Mouse (Mus musculus) neural tube, embryonic 10.5 days (tissue): Measurements from ENCODE around the gene Gprc5d.

Experiments used
- DNase-seq: peaks from one replicate; pipeline ENCODE4 v3.0.0-alpha.2; 2017; ENCODE audit warnings: low spot score; ENCODE audit errors: extremely low spot score

Gene Gprc5d

DNA sequence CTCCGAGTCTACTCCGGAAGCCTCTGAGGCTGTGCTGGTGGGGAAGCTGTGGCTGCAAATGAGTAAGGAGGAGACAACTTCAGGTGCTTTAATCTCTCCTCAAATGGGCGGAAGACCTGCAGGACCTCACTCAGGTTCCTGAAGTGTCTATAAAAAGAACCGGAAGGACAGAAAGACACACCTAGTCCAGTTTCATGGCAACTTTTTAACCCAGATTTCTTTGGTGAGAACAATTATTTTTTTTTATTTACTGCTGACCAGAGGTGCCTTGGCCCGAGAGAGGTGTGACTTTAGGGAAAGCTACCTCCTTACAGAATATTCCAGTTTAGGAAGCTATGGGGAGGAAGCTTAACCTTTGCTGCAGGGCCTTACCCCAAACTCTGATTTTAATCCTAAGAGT, at the start of gene Gprc5d:
Gprc5d (minus strand) TSS at position 101 of the 400 bp plus-strand sequence.
- no peak for DNase-seq

DNA sequence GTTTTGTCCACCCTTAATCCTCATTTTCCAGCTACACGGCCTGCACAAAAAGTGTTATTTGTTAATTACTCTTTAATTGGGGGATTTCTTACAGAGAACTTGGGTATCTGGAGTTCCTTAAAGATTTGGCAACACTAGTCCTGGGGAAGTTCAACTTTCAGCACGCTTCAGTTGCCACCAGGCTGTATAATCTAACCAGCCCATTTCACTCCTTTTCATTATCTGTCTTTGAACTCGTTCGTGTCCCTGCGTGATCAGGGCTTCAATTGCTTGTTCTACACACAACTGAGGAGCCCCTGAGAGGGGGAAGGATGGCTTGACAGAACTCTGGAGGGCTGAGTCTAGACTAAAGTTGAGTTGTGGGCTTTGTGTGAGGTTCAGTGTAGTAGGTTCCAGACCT, 48.6 kb upstream of the Gprc5d start:
- DNase-seq = no peak

DNA sequence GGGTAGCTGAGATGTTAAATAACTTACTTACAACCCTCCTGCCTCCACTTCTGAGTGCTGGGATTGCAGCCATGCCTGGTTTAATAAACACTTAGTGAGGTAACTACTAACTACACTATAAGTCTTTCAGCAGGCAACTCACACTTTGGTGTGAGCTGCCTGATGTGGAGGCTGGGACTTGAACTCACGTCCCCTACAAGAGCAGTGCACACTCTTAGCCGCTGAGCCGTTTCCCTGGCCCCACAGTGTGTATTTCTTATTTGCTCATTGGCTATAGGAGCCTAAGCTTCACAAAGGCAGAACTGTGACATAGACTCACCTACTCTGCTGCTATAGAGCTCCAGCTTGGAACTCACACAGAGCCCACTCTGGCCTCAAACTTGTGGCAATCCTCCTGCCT, 48.2 kb upstream of the Gprc5d start:
- no peak for DNase-seq

DNA sequence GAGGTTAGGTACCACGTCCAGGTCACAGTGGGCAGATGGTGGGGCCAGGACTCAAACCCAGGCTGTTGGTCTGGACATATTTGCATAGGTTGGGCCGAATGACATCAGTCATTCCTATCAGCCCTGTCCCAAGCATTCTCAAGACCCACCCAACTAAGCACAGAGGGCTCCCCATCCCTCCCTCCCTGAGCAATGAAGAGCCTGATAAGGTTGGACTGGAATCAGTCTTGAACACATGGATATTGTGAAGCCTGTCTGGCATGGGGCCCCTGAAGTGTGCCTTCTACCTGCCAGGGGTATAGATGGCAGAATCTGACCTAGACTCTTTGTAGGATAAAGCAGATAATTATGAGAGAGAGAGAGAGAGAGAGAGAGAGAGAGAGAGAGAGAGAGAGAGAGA, 47.6 kb upstream of the Gprc5d start:
- DNase-seq = no peak

DNA sequence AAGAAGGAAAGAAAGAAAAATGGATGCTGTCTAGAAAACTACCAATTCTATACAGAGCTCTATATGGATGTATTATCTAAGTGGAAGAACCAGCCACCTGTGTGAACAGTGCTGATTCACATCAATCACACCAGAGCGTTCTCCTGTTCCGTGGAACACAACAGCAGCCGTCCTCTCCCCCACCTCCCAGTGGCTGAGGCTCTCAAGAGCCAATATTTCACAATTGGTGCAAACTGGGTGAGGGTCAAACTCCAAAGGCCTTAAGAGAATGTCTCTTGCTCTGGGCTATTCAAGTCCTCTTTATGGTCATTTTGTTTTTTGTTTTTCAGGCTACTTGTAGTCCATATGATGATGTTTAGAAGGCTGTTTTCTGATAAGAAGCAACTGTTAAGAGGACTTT, 47.1 kb upstream of the Gprc5d start:
- DNase-seq = no peak

DNA sequence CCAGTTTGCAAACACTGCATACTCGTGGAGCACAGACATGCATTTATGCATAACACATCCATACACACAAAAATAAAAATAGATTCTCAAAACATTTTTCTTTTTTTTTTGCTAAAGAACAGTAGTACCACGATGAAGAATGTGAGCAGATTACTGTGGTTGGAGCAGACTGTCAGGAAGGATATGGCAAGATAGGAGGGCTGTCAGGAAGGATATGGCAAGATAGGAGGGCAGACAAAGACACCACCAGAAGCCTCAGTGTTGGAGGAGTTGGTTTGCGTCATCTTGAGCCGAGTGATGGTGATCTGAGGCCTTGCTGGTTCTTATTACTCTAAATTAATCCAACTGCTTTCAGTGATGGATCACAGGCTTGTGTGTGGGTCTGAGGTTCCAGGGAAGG, 44.8 kb upstream of the Gprc5d start:
- no peak for DNase-seq

DNA sequence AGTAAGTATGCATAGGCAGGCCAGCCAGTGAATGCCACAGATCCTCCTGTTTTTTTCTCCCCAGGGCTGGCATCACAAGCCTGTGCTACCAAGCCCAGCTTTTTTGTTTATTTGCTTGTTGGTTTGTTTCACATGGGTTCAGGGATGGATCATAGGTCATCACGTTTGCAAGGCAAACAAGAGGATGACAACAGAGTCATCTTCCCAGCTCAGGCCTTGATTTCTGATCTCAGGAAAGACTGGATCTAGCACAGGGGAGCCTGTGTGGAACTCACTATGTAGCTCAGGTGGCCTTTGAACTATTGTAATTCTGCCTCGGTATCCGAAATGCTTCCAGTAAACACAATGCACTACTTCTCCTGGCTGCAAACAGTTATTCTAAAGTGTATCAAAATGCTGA, 44.2 kb upstream of the Gprc5d start:
- DNase-seq = no peak

DNA sequence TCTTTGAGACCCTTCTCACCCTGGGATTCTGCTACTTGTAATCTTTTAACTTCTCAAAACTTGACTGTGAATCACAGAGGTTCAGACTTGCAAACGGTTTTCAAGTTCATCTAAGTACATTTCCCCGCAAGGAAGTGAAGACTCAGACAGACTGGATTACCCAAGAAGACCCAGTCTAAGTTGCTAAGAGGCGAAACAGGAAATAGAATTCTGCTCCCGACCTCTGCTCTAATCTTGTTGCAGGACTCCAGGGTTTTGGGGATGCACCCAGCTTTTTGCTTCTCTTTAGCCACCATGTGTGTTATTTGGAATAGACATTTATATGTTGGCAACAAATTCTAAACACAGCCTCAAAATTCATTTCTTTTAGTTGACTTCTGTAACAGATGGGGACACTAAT, 43.3 kb upstream of the Gprc5d start:
- DNase-seq = no peak

DNA sequence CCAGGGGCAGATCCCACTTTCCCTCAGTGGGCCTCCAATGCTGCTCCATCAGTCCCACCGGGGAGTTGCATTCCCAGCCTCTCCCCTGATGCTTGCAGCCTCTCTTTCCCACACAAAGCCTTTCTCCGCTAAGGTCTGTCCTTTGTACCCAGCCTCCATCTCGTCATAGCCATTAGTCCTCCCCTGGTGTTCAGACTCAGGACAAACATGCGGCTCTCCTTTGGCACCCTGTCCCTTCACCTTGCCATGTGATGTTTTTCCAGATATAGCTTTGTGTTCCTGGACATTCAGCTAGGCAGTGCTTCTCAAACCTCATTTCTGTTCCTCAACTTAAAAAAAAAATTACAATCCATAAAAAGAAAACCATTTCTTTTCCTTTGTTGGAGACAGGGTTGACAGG, 40.4 kb upstream of the Gprc5d start:
- no peak for DNase-seq

DNA sequence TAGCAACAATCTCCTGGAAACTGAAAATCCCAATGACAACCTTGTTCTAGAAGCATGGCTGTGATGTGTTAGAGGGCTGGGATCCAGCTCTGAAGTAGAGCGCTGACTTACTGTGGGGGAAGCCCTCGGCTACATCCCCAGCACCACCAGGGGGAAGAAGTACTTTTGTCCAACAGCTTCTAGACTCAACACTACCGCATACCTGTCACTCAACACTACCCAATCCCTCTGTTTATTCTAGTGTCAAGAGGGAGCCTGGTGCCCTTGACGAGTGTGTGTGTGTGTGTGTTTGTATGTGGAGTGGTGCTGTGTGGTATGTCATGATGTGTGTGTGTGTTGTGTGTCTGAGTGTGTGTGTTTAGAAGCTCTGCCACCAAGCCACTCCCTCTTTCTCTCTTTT, 39.4 kb upstream of the Gprc5d start:
- DNase-seq = no peak

DNA sequence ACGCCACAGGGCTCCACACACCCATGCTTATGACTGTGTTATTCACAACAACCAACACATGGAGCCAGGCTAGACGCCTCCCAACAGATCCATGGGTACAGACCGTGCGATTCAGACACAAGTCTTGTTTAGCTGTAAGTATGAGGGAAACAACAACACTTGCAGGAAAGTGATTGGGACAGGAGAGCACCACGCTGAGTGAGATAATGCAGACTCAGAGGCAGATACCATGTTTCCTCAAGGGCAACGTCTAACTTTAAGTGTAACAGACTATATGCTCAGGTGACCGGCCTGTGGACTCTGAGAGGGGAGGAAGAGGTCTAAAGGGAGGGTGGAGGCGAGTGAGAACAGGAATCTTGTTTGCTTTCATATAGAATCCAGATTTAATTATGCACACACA, 38.5 kb upstream of the Gprc5d start:
- no peak for DNase-seq

DNA sequence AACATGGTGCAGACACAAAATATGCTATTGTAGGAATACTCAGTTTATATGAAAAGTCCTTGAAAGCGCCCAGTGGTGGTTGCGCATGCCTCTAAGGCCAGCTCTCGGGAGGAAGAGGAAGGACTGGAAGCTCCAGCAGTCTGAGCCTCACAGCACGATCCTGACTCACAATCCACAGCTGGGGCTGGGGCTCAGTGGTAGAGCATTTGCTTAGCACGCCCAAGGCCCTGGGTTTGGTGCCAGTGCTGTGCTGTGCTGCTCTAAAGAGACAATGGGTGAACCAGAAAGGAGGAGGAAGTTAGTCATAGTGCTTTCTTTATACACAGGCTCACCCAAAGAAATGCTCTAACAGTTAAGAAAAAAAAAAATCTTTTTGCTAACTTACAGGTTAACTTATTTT, 35.6 kb upstream of the Gprc5d start:
- no peak for DNase-seq

DNA sequence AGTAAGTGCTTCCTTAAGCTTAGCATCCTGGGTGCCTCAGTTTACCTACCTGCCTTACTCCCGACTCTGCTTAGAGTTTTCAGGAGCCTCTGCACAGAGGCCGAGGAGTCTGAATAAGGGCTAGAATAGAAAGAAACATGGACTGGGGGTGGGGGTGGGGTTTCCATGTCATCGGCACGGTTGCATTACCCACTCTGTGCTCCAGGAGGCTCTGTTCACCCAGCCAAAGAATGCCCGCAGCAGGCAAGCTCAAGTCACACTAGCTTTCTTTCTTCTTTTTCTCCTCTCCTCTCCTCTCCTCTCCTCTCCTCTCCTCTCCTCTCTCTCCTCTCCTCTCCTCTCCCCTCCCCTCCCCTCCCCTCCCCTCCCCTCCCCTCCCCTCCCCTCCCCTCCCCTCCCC, 32.2 kb upstream of the Gprc5d start:
- DNase-seq = no peak

DNA sequence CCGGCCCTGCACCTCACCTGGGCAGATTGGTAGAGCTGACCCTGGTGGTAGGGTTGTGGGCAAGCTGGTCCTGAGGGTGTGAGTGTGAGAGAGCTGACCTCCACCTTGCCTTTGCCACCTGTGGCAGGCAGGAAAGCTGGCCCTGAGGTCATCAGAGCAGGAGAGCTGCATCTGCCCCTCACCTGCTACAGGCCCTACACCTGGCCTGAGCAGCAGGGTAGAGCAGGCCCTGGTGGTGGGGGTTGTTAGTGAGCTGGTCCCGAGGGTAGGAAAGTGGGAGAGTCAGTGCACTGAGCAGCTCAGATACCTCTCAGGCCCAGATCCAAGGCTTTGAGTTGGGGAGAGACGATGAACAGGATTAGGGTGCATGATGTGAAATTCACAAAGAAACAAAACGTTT, 31.6 kb upstream of the Gprc5d start:
- no peak for DNase-seq

DNA sequence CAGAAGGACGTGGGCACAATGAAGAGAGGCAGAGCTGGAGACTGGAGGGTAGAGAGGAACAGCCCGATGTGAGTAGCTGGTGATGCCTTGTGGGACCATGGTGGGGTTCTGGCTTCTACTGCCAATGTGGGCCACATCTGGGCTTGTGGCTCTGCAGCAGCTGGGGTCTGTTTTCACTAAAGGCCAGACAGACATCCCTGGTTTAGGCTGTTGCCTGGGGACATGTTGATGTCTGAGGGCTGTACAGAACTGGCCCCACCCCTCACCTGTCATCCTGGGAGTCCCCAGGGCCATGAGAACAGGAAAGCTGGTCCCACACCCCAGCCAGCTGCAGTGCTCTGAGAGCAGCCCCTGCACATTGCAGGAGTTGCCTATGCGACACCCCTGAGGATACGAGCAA, 31.1 kb upstream of the Gprc5d start:
- no peak for DNase-seq

DNA sequence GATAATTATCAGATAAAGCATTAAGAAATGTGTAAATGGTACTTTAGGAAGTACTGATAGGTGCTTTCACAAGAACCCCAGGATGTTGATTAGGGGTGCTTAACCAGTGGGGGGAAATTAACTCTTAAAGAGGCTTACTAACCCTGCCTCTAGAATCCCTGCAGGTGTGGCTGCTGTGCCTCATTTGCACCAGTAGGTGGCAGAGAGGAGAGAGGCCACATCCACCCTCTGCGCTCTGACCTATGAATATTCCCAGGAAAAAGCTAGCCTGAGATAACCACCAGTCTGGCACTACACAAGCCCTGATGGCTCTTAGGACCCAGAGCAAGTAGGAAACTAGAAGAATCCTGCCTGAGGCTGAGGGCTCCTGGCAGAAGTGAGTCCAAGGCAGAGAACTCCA, 30.4 kb upstream of the Gprc5d start:
- no peak for DNase-seq

DNA sequence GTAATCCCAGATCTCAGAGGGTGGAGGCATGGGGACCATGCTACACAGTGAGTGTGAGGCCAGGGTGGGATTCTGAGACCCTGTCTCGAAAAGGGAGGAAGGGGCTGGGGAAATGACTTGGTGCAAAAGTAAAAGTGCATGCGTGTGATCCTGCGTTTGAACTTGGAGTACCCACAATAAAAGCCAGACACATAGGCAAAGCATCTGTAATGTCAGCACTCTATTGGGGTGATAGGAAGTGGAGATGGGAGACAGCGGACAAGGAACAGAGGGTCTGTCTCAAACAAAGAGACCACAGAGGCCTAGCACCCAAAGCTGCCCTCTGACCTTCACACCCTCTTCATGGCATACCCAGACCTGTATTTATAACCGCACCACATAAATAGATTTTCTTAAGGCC, 27.9 kb upstream of the Gprc5d start:
- DNase-seq = no peak

DNA sequence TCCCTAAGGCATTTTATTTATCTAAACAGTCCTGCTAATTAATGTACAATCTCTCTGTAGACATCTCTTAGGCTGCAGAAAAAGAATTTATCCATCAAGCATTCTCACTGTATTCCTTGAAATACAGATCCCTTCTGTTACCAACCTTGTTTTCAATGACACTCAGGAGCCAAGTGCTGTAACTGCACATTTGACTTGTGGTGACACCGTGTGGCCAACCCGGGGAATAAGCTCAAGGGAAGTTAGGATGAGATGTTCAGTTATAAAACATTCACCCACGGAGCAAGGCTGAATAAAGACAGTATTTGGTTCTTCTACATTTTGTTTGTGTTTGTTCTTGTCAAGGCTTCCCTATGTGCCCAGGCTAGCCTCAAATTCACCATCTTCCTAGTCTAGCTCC, 26.4 kb upstream of the Gprc5d start:
- no peak for DNase-seq

DNA sequence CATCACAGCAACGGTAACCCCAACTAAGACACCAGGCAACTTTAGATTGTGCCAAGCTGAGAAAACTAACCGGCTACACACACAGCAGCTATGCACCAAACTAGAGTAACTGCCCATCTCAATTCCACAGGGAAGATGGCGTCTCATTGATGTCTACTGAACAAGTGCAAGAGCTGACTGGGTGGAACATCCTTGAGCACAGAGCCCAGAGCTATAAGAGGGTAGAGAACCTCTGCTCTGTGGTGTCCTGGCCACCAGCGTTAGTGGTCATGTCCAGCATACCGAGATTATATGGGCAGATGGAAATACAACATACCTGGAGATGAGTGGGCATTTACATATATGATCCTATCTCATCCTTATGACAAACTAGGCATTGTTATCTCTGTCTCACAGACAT, 25.1 kb upstream of the Gprc5d start:
- DNase-seq = no peak

DNA sequence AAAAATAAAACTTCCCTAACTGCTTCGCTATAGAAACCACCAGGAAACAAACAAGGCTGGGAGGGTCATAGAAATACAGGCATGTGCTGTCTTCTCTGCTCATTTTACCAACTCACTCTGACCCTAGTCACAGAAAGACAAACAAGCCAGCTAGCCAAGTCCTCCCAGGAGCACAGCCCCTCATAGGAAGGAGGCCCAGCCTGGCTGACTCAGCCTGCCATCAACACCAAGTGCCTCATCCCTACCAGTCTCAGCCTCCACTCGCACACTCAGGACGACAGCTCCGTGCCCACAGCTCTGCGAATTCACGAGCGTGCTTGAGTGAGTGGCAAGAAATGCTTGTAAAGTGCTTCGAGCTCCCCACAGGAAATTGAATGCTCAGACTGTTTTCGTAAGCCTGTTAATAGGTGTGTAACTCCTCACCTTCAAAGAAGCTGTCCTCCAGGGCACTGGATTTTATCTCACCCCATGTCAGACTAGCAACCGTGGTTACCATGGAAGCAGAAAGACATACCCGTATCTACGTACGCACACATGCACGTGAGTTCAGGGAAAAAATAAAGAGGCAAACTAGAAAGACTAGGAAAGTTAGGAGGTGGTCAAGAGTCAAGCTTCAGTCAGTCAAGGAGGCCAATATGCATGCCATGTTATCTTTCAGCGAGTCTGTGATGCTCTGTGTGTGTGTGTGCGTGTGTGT, 23.5 kb upstream of the Gprc5d start:
- no peak for DNase-seq

DNA sequence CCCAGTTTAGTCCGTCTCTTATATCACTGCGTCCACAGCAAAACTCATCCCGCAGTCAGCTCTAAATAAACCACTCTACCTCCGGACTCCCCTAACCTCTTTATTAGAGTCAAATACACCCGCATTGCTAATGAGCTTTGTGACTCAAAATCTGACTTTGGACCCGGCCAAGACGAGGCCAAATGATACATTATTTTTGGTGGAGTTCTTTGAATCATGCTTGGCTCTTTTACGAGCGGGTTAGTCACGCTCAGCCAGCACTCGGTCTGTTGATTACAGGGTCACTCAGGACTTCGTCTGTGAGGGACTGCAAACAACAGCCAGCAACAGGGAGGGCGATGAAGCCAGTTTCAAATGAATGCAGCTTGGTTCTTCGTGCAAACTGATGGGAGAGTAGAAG, 20.7 kb upstream of the Gprc5d start:
- DNase-seq = no peak

DNA sequence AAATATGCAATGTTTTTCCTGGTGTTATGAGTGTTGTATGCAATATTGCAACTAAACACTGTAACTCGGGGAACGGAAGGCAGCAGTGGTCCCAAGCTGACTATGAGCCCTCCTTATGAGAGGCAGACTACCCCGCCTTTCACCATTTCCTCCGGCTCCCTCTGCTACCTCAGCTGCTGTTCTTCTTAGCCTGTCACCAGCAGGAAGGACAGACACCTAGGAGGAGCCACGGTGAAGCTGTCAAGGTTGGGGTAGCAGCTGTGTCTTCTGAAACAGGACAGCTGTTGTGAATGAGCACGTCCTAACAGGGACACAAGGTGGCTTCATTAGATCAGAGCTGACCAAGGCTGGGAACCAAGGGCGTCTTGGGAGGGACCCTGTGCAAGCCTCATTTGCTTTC, 20.1 kb upstream of the Gprc5d start:
- no peak for DNase-seq

DNA sequence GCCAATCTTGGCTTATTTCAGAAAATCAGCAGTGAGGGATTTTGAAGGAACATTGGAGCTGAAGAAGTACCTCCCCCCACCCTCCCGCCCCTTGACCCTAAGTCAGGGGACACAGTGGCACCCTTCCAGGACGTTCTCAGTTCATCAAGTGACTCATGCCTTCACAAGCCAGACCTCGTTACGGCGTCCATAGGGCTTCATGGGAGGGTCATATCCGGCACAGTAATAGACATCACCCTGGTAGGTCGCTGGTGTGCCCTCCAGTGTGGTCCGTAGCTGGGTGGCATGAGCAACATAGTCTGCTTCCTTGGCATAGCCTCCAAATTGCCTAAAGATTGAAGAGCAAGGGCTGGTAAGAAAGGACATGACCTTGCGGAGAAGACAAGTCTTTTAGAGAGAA, 19.7 kb upstream of the Gprc5d start:
- DNase-seq = no peak
